Mouse (Mus musculus) frontal cortex, adult (tissue): ENCODE results near the gene Cd63.
A peak's percentile ranks its signal among the peaks of the same experiment; 100 is the strongest.

ENCODE experiments used
- ATAC-seq: cut with Nextera tagmentation; 2 replicates; pipeline ENCODE4 v1.9.2; 2017; ENCODE audit warnings: mild to moderate bottlenecking, moderate library complexity, mixed read lengths; ENCODE audit not compliant: low TSS enrichment

Cd63 gene

GRCm38 (mm10) chr10:128929638-128930378 lies 29.0 kb downstream of the Cd63 start:
- ATAC-seq = no peak

GRCm38 (mm10) chr10:128931441-128931840 lies 30.7 kb downstream of the Cd63 start:
- no peak for ATAC-seq

GRCm38 (mm10) chr10:128933574-128933973 lies 32.8 kb downstream of the Cd63 start, which contains the start of gene Itga7:
Gene Itga7 (plus strand): TSS chr10:128933818.
- ATAC-seq = peak; percentile 72

- peak; percentile 17; the same call in 1 of the 2 replicates for ATAC-seq
Measured at GRCm38 (mm10) chr10:128933976-128934721, 33.4 kb downstream of the Cd63 start.

- ATAC-seq = no peak
Measured at GRCm38 (mm10) chr10:128934997-128935787, 34.4 kb downstream of the Cd63 start.

- ATAC-seq = no peak
Measured at GRCm38 (mm10) chr10:128935826-128936440, 35.1 kb downstream of the Cd63 start.

- ATAC-seq = no peak
Measured at GRCm38 (mm10) chr10:128937756-128938390, 37.1 kb downstream of the Cd63 start.

- no peak for ATAC-seq
Measured at GRCm38 (mm10) chr10:128938457-128938856, 37.7 kb downstream of the Cd63 start.

- no peak for ATAC-seq
Measured at GRCm38 (mm10) chr10:128938974-128939373, 38.2 kb downstream of the Cd63 start.

- ATAC-seq = no peak
Measured at GRCm38 (mm10) chr10:128940475-128941061, 39.8 kb downstream of the Cd63 start.

- ATAC-seq = no peak
Measured at GRCm38 (mm10) chr10:128945675-128946074, 44.9 kb downstream of the Cd63 start.

GRCm38 (mm10) chr10:128947496-128947895 lies 46.7 kb downstream of the Cd63 start:
- ATAC-seq = no peak

- ATAC-seq = peak; percentile 72
Measured at GRCm38 (mm10) chr10:128950208-128950887, 49.6 kb downstream of the Cd63 start.

GRCm38 (mm10) chr10:128958340-128958739 lies 57.6 kb downstream of the Cd63 start:
- no peak for ATAC-seq

- no peak for ATAC-seq
Measured at GRCm38 (mm10) chr10:128960142-128960541, 59.4 kb downstream of the Cd63 start.

GRCm38 (mm10) chr10:128960590-128961584 lies 60.1 kb downstream of the Cd63 start, which contains the start of gene Mettl7b:
Gene Mettl7b (minus strand): TSS chr10:128960988.
- peak; percentile 67 for ATAC-seq
